Mouse (Mus musculus) heart, postnatal 10 days (tissue): ENCODE measurements around the gene Vps45. TPM values are rescaled to one million over a fixed set of nuclear protein-coding genes. Genes with fewer than 3 reads are reported as not detected.

Experiments
- DNase-seq, 2 experiments: peaks; one replicate each; pipeline ENCODE4 v3.0.0; 2021
- intact Hi-C: fragments of 180-260 bp; cut with DNase I; formaldehyde crosslinking; loops from one replicate; pipeline ENCODE4 v1.15.1; 2025
- total RNA-seq, 2 experiments: library from RNA; stranded (reverse); gene quantifications; 2 replicates each; pipeline ENCODE4 v1.2.3; 2021

Vps45 gene
- 10 to 100 TPM; 24.7 to 34.4 TPM for total RNA-seq

DNA sequence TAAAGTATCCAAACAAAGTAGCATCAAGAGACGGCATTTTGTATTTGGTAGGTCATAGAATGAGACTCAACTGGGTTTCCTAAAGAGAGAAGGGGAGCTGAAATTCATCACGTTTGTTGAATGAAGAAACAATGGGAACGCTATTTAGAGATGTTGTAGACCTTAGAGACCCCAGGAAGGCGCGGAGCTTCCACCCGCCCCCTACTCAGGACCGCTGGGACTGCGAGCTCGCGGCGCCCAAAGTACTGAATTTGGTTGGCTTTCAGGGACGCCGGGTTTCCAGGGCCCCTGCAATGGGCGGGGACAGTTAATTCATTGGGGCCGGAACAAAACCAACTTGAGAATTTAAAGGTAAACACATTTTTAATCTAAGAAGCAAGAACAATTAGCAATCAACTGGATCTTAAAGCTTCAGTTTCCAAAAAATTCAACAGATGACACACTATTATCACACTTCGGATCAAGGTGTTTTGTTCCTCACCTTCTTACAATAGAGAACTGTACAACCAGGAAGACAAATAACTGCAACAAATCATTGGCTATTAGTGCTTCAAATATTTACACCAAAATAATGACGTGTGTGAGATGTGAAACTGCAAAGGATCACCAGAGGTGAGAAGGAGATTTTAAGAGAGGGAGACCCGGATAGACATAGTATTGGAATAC is at the start of gene Vps45:
Gene Vps45 (minus strand): TSS at position 236 of the 666 bp plus-strand sequence.
- intact Hi-C loops = no loop called here

DNA sequence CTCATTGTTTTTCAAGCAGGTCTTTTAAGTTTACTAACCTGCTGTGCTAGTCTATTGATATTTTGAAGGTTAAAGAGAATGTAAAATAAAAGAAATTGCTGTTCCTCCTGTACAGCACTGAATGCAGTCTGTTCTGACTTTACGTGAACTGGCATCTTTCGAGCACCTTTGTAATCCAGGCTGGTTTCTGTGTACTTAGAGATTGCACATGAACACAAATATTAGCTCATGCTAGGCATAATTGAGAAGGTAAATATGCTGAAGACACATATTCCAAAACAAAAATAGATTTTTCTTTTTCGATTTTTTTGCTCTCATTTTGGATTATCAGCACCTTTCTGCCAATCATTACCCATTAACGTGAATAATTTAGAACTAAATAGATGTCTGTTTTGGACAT is 47.9 kb upstream of the Vps45 start:
- no peak for DNase-seq
- intact Hi-C loops = no loop called here

More for the DNA sequence above, at the start of gene Vps45:
- DNase-seq = peak; percentile 70 to 74

DNA sequence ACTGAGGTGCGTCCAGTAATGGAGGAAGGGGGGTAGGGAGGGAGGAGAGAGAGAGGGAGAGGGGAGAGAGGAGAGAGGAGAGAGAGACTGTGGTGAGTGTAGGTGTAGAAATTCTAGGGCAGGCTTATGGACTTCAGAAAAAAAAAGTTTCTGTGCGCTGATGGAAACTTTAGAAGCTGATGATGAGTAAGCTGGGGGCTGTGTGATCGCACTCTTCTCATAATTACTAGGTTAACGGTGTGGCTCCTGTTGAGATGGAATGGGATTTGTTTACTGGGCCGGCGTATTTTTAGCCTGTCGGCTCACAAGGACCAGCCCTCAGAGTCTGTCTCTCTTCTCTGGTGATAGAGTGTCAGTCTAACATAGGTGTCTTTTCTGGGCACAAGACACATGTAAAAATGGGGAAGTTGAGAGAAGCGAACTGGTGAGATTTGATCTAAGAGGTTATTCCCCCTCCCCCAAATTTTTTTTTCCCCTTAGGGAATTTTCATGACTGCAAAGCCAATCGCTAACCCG is 47.0 kb upstream of the Vps45 start:
- intact Hi-C loops = loop anchor here (2.0 kb wide), 1 partner anchor 44 kb away; no protein-coding TSS in a partner anchor
- DNase-seq = peak; percentile 35 to 37

DNA sequence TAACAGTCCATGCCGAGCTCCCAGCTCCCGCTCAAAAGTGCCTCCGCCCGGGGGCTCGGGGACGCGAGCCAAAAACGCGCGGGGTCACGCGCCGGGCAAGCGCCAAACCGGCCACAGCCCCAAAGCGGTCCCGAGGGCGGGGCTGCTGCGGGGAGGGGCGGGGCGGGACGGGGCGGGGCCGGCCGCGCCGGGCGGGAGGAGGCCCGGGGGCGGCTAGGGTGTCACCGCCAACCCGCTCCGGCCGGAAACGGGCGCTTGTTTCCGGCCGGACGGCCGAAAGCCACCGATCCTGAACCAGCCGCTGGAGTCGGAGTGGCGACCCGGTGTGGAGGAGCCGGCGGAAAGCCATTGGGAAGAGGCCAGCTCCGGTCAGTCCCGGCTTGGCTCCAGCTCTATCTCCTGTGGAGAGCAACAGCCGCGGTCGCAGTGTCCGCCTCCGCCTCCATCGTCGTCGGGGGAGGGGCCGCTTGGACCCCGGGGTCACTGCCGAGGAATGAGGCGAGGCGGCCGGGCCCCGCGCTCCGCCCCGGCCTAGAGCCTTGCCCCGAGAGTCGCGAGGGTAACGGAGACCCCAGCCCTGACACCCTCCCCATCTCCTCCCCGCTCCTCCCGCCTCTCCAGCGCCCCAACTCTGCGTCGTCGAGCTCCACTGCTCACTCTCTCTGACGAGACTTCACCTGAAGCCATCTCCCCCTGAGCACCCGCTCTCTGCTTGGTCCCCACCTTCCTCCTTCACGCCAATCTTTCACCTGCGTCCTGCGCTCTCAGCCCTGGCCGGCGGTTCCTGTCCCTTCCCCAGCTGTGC is 46.2 kb upstream of the Vps45 start, which contains the start of gene Otud7b:
Gene Otud7b (plus strand): TSS at position 267 of the 805 bp plus-strand sequence.
- peak; percentile 85 to 86 for DNase-seq
- intact Hi-C loops = loop anchor here (2.0 kb wide), 1 partner anchor 44 kb away; no protein-coding TSS in a partner anchor

- no peak for DNase-seq
- intact Hi-C loops = loop anchor here (2.0 kb wide), 1 partner anchor 43 kb away; no protein-coding TSS in a partner anchor
These were observed 45.6 kb upstream of the Vps45 start for GRCm38 (mm10) chr3:96103901-96104260.

DNA sequence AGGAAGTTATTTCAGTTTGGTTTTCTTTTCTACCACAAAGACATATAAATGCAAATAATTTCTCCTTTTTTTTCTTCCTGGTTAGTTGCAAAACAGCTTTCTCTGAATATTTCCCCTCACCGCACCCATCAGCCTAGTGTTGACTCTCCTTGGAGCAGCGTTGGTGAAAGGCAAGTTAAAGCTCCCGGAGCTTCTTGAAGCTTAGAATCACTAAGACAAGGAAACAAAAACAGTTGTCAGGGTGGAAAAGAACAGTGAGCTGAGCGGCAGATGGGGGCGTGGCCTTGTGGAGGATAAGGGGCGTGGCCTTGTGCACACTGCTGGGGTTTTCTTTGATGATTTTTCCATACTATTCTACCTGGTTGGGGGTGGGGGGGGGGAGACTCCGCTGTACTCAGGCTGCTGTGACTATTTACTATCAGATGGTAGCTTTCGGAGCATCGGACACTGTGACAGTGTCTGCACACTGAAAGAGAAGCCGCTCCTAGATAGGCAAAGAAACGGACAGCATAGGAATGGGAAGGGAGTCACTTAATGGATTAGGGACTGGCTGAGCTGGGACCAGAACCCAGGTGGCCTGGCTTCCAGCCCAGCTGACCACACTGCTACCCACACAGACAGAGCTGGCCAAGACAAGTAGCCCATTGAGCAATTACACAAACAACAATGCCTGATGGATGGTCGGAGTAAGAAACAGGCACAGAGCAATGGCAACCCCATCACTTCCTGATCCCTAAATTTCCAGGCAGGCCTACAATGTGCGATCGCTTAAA is 44.0 kb upstream of the Vps45 start:
- DNase-seq = peak; percentile 40 to 48
- intact Hi-C loops = no loop called here

- intact Hi-C loops = no loop called here
- peak; percentile 59 to 60 for DNase-seq
These were observed 40.5 kb upstream of the Vps45 start for GRCm38 (mm10) chr3:96098616-96099267.

DNA sequence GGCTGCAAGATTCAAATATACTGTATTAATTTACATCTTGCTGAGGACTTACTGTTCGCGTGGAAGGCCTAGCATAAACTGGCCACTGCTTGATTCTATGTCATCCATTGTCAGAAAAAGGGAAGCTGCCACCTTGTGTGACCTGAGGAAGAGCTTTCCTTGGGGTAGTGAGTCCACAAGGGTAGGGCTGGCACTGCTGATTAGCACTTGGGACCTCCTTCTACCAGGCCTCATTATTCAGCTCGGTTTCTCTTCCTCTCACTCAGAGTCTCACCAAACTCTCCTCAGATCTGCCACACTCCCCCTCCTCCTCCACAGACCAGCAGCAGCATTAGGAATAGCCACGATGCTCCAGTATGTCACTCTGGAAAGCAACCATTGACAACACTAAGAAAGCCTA is 39.9 kb upstream of the Vps45 start:
- intact Hi-C loops = no loop called here

GRCm38 (mm10) chr3:96094203-96094602 is 35.9 kb upstream of the Vps45 start:
- DNase-seq = peak; percentile 53 to 63
- intact Hi-C loops = no loop called here

More for the DNA sequence above, 39.9 kb upstream of the Vps45 start:
- no peak for DNase-seq

- DNase-seq = peak in 1 of 2 experiments; percentile 23
- intact Hi-C loops = no loop called here
These were observed 35.2 kb upstream of the Vps45 start for GRCm38 (mm10) chr3:96093509-96093908.

DNA sequence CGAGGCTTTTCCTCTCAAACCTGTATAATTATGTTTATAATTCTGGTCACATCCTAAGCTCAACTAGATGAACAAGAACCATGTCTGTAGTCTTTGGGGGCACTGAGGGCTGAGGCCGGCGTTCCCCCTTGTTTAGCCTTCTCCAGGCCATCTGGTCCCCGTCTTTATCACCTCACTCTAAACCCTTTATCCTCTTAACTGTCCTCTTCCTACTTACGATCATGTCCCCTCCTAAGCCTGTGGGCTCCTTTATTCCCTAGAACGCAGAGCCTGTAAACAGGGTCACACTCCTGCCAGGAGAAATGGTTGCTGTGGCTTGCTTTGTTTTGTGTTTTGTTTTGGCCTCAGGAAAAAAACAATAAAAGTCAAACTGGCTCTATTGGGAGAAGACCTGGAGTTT is 33.7 kb upstream of the Vps45 start:
- intact Hi-C loops = no loop called here
- no peak for DNase-seq

DNA sequence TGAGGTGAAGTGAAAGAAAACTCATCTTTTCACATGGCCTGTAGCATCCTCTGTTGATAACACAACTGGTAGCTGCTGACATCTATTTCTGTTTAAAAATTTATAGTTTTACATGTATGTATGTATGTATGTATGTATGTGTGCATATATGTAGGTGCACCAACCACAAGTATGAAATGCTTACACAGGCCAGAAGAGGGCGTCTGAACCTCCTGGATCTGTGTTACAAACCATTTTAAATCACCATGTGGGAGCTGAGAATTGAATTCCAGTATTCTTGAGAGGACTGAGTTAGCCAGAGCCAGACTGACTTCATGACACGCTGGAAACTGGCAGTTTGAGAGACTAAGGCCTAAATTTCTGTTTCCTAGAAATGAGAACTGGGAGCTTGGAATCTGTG is 32.9 kb upstream of the Vps45 start:
- no peak for DNase-seq
- intact Hi-C loops = no loop called here

DNA sequence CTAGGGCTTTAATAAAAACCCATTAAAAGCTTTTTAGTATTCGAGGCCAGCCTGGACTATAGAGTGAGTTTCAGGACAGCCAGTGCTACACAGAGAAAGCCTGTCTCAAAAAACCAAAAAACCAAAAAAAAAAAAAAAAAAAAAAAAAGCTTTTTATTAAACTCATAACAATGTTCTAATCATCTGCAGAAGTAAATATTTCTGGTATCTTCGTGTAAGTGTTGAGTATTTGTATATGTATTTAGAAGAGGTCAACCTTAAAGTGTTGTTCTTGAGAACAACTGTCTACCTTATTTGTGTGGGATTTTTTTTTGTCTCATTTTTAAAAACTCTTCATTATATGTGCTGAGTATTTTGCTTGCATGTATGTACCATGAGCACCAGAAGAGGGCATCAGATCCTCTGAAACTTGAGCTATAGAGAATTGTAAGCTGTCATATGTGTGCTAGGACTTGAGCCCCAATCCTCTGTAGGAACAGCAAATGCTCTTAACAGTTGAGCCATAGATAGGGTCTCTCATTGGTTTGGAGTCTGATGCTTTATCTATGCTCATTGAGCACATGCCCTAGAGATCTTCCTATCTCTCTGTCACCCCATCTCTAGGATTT is 31.7 kb upstream of the Vps45 start:
- intact Hi-C loops = no loop called here

GRCm38 (mm10) chr3:96087801-96088200 is 29.5 kb upstream of the Vps45 start:
- no peak for DNase-seq
- intact Hi-C loops = no loop called here

More for the DNA sequence above, 31.7 kb upstream of the Vps45 start:
- no peak for DNase-seq

GRCm38 (mm10) chr3:96087219-96087618 is 29.0 kb upstream of the Vps45 start:
- intact Hi-C loops = no loop called here
- no peak for DNase-seq

DNA sequence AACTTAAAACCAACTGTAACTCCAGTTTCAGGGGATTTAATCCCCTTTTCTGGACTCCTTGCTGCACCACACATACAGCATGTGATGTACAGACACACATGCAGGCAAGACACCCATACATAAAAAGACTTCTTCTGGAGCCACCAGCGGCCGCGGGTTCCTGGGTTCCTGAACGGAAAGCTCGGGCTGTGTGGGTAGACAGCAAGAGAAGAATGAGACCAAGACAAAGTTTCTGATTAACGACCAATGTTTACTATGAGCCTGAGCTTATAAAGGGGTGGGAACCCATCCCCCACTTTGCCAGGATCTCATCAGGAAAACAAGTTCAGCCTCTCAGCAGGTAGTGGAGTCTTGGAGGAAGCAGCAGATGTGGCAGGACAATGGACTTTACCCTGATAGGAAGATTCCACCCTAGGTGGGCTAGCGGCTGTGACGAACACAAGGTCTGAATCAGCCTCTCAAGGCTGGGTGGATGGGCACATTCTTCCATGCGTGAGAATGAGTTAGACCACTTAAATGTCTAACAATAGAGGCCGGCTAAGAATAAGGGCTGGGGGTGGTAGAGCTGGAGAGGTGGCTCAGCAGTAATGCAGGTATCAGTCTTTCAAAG is 26.0 kb upstream of the Vps45 start:
- DNase-seq = no peak
- intact Hi-C loops = no loop called here

DNA sequence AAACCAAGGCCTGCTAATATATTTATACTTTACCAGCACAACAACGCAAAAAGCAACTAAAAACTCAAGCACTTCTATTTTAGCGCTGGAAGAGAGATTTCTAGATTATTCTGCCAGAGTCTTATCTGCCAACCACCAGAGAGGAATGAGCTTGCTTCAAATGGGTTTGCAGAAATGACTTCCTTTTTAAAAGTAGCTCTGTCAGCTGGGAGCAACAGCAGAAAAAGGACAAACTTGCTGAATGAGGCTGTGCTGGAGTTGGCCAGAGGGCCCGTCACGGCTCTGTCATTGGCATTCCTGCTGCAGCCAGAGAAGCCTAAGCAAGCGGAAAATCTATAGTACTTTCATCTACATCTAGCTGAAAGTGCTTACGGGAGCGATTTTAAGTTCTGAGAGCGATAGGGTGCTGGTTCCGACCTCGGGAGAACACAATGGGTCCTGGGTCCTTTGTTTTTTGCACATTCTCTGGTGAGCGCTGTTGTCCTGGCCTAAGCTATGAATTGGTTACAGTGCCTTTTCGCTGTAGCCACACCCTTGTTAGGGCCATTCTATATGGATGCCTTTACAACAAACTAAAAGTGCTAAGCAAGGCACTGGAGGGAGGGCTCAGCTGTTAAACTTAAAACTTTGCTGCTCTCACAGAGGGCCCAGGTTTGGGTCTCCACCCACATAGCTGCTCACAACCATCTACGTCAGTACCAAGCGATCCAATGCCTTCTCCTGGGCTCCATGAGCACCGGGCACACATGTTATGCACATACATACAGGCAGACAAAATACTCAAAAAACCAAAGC is 24.6 kb upstream of the Vps45 start:
- intact Hi-C loops = no loop called here
- DNase-seq = no peak

DNA sequence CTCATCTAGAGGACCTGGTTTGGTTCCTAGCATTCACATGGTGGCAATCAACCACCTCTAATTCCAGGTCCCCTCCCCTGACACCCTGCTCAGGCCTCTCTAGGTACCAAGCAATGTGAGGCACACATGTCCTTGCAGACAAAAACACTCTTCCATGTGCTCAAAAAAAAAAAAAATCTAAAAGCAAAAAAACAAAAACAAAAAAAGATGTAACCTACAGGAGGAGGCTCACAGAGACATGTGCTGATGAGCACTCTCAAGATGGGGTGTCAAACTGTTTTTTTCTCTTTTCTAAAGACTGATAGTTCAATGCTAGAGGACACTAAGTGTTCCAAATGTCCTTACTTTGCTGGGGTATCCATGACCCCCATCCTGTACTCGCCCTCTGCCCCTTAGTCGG is 23.8 kb upstream of the Vps45 start:
- intact Hi-C loops = no loop called here
- DNase-seq = no peak

GRCm38 (mm10) chr3:96081650-96082049 is 23.4 kb upstream of the Vps45 start:
- no peak for DNase-seq
- intact Hi-C loops = loop anchor here (2.0 kb wide), 1 partner anchor 61 kb away; no protein-coding TSS in a partner anchor
